Mouse (Mus musculus) erythroid progenitor cell, adult 5-6 weeks (primary cell): ENCODE data around the gene Gm28047. TPM values are rescaled to one million over a fixed set of nuclear protein-coding genes. Genes with fewer than 3 reads are reported as not detected.

ENCODE experiments used
- ATAC-seq: replicated peaks from 2 replicates; pipeline ENCODE4 v1.8.0; 2016; ENCODE audit warnings: moderate number of reproducible peaks, mild to moderate bottlenecking, moderate TSS enrichment, inconsistent platforms; ENCODE audit not compliant: poor library complexity, low FRiP score, severe bottlenecking
- total RNA-seq, 2 experiments: library from RNA; stranded (forward) in 1 of 2; stranded (reverse) in 1 of 2; fragments of 150-400 nt in 1 of 2; fragments of 186-747, 209-891 nt in 1 of 2; gene quantifications; 2 replicates each; pipeline versions ENCODE4 v1.2.3 to v1.2.4; 2015 to 2017; ENCODE audit warnings: low replicate concordance in 2 of 2

The Gm28047 gene
- total RNA-seq, 2 experiments from 2014 or later, result not detected

- peak; percentile 1; the same call in 1 of the 2 replicates for ATAC-seq
Measured at GRCm38 (mm10) chr15:102518859-102519201, 106.0 kb downstream of the Gm28047 start.

GRCm38 (mm10) chr15:102517976-102518858 is 106.7 kb downstream of the Gm28047 start, which contains the start of gene Tarbp2:
TSS of gene Tarbp2 (plus strand) at chr15:102518192.
- ATAC-seq, result peak; percentile 83

- no peak for ATAC-seq
Measured at GRCm38 (mm10) chr15:102517631-102517975, 107.3 kb downstream of the Gm28047 start.

- ATAC-seq, result peak; percentile 40
Measured at GRCm38 (mm10) chr15:102516728-102517404, 108.0 kb downstream of the Gm28047 start, which contains the start of gene Map3k12. TSS of gene Map3k12 (minus strand) at chr15:102517064.

GRCm38 (mm10) chr15:102516293-102516692 is 108.6 kb downstream of the Gm28047 start:
- no peak for ATAC-seq

GRCm38 (mm10) chr15:102515791-102516190 is 109.1 kb downstream of the Gm28047 start:
- ATAC-seq, result no peak

- no peak for ATAC-seq
Measured at GRCm38 (mm10) chr15:102515261-102515660, 109.6 kb downstream of the Gm28047 start.

GRCm38 (mm10) chr15:102513004-102513403 is 111.9 kb downstream of the Gm28047 start:
- no peak for ATAC-seq

- ATAC-seq, result no peak
Measured at GRCm38 (mm10) chr15:102512471-102512870, 112.4 kb downstream of the Gm28047 start.

- ATAC-seq, result no peak
Measured at GRCm38 (mm10) chr15:102512010-102512409, 112.9 kb downstream of the Gm28047 start.

GRCm38 (mm10) chr15:102511285-102511833 is 113.5 kb downstream of the Gm28047 start:
- no peak for ATAC-seq

- peak; percentile 86 for ATAC-seq
Measured at GRCm38 (mm10) chr15:102510590-102511284, 114.1 kb downstream of the Gm28047 start.

- no peak for ATAC-seq
Measured at GRCm38 (mm10) chr15:102510110-102510509, 114.8 kb downstream of the Gm28047 start.

- no peak for ATAC-seq
Measured at GRCm38 (mm10) chr15:102508336-102508735, 116.5 kb downstream of the Gm28047 start.

- ATAC-seq, result no peak
Measured at GRCm38 (mm10) chr15:102507561-102507960, 117.3 kb downstream of the Gm28047 start.

- no peak for ATAC-seq
Measured at GRCm38 (mm10) chr15:102506864-102507263, 118.0 kb downstream of the Gm28047 start.

GRCm38 (mm10) chr15:102506464-102506830 is 118.4 kb downstream of the Gm28047 start:
- no peak for ATAC-seq

GRCm38 (mm10) chr15:102505770-102506463 is 119.0 kb downstream of the Gm28047 start:
- ATAC-seq, result no peak

- ATAC-seq, result no peak
Measured at GRCm38 (mm10) chr15:102505073-102505769, 119.6 kb downstream of the Gm28047 start.
